Mouse (Mus musculus) embryonic facial prominence, embryonic 15.5 days (tissue): Measurements from ENCODE around the gene Cd200r4. TPM values are rescaled to one million over a fixed set of nuclear protein-coding genes. Genes with fewer than 3 reads are reported as not detected.
"Not testable (repeated sequence)": the region's sequence is repeated elsewhere in the genome, so short reads cannot be mapped to it uniquely, and the experiment has no call there.

Source experiments
- ATAC-seq: fragments of 200-750 bp; cut with Nextera tagmentation; 2 replicates; pipeline ENCODE4 v1.8.0; 2017; ENCODE audit warnings: low read depth, moderate TSS enrichment; ENCODE audit not compliant: insufficient number of reproducible peaks, low FRiP score, low TSS enrichment
- H3K27ac ChIP-seq: fragments of 300-500 bp; sonication (generic); replicated peaks from 2 replicates; pipeline ENCODE4 v1.5.1; 2015; ENCODE audit warnings: mild to moderate bottlenecking, inconsistent platforms
- H3K27me3 ChIP-seq: fragments of 300-500 bp; sonication (generic); 2 replicates; pipeline ENCODE4 v1.6.1; 2015; ENCODE audit warnings: inconsistent platforms
- H3K36me3 ChIP-seq: fragments of 300-500 bp; sonication (generic); 2 replicates; pipeline ENCODE4 v1.6.1; 2015; ENCODE audit warnings: mild to moderate bottlenecking, inconsistent platforms
- H3K4me1 ChIP-seq: fragments of 300-500 bp; sonication (generic); 2 replicates; pipeline ENCODE4 v1.6.1; 2015; ENCODE audit warnings: inconsistent platforms
- H3K4me2 ChIP-seq: fragments of 300-500 bp; sonication (generic); replicated peaks from 2 replicates; pipeline ENCODE4 v1.6.1; 2015; ENCODE audit warnings: mild to moderate bottlenecking, inconsistent platforms
- H3K4me3 ChIP-seq: fragments of 300-500 bp; sonication (generic); replicated peaks from 2 replicates; pipeline ENCODE4 v1.5.1; 2015; ENCODE audit warnings: mild to moderate bottlenecking, inconsistent platforms
- H3K9ac ChIP-seq: fragments of 300-500 bp; sonication (generic); 2 replicates; pipeline ENCODE4 v1.6.1; 2015; ENCODE audit warnings: inconsistent platforms
- H3K9me3 ChIP-seq: fragments of 300-500 bp; sonication (generic); replicated peaks from 2 replicates; pipeline ENCODE4 v1.6.1; 2016; ENCODE audit warnings: inconsistent platforms
- WGBS: fragments of 180-500 bp; shearing (Covaris S2); methylation state at CpG from one replicate; pipeline ENCODE4 v1.1.7; 2015; 5-methylcytosine and 5-hydroxymethylcytosine counted together
- polyA plus RNA-seq: library from polyadenylated mRNA; unstranded; fragments of >200 nt; fragmentation: Nextera tagmentation; extraction: Ambion mirVana; gene quantifications from 2 replicates; pipeline ENCODE4 v1.2.1, GENCODE M21; 2015

Cd200r4 gene
- polyA plus RNA-seq, 1 experiment from 2014 or later = 0.63 TPM

DNA sequence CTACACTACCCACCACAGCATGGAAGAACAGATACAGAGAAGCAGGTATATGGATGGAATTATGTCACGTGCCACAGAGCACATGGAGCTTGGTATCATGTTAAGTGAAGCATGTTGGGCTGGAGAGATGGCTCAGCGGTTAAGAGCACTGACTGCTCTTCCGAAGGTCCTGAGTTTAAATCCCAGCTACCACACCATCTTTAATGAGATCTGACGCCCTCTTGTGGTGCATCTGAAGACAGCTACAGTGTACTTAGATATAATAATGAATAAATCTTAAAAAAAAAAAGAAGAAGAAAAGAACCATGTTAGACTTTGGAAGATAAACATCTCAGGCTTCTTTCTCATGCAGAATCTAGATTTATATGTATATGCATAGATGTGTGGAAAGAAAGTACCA lies 30.8 kb upstream of the Cd200r4 start:
- no peak overlapping the region for H3K9ac ChIP-seq
- no peaks in the 10 kb centered on the region for H3K9me3 ChIP-seq
- WGBS = 69% methylated on average over 4 of the region's 4 CpGs
- H3K27ac ChIP-seq = no peak overlapping the region
- H3K4me2 ChIP-seq = no peak overlapping the region
- ATAC-seq = no peak
- no peaks in the 10 kb centered on the region for H3K27me3 ChIP-seq
- no peaks in the 10 kb centered on the region for H3K4me1 ChIP-seq
- no peak overlapping the region for H3K4me3 ChIP-seq
- H3K36me3 ChIP-seq = no peaks in the 10 kb centered on the region

DNA sequence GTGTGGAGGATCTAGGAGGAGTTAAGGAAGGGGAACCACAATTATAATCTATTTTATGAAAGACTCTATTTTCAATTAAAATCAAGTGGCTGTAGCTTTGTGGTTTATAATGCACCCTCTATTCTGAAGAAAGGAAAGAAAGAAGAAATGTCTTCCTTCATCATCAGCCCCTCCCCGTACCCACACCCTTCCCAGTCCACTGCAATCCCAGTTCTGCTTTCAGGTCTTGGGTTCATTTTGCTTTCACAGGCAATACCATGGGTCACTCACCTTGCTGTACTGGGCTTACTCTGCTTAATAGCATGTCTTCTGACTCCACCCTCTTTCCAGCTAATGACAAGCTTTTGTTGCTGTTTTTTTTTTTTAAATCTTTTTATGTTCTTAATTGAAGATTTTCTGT lies 24.6 kb upstream of the Cd200r4 start:
- H3K4me2 ChIP-seq = no peak overlapping the region
- H3K9ac ChIP-seq = no peak overlapping the region
- no peak for ATAC-seq
- 84% methylated on average over 1 of the region's 1 CpGs for WGBS
- no peak overlapping the region for H3K4me3 ChIP-seq
- no peaks in the 10 kb centered on the region for H3K9me3 ChIP-seq
- H3K27me3 ChIP-seq = no peaks in the 10 kb centered on the region
- no peak overlapping the region for H3K27ac ChIP-seq
- H3K4me1 ChIP-seq = no peaks in the 10 kb centered on the region
- no peaks in the 10 kb centered on the region for H3K36me3 ChIP-seq

DNA sequence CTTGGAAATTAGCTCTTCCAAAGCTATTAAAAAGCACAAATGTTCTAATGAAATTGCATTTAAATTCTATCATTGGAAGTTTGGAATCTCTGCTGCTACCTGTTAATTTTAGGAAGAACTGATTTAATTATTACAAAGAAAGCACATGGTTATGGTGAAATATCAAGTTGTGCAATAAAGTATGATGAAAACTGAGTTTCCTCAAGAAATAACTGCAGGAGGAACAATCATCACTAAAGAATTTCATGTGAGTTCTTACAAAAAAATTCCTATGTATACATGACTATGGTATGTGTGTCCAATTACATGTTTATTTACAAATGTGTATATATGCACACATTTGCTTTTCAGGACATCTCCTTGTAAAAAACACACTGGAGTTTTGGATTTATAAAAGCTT lies 17.1 kb upstream of the Cd200r4 start:
- Histone ChIP-seq H3K4me1 (no peaks in the 10 kb centered on the region), H3K27me3 (no peaks in the 10 kb centered on the region), H3K9me3 (no peaks in the 10 kb centered on the region), H3K27ac (no peak overlapping the region), H3K4me3 (no peak overlapping the region), H3K36me3 (no peaks in the 10 kb centered on the region), H3K9ac (no peak overlapping the region), H3K4me2 (no peak overlapping the region)
- ATAC-seq = no peak

DNA sequence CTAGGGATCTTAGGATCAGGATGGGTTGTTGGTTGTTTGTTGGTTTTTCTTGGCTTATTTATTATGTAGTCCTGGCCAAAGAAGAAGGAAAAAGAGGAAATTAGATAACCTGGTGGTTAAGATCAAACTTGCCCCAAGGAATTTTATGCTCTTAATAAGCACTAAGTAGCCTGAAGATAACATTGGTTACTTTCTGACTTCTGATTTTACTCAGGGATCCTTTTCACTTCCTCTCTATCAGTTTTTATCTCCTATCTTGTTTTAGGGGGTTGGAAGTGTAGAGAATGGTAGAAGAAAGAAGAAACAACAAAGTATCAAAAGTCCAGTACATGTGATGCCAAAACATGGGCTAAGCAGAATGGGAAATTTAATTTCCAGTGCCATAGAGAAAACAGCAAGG lies 5.6 kb upstream of the Cd200r4 start:
- H3K4me2 ChIP-seq = no peak overlapping the region
- no peak for ATAC-seq
- no peak overlapping the region for H3K4me3 ChIP-seq
- H3K4me1 ChIP-seq = no peaks in the 10 kb centered on the region
- H3K9ac ChIP-seq = no peak overlapping the region
- H3K27ac ChIP-seq = no peak overlapping the region
- no peaks in the 10 kb centered on the region for H3K9me3 ChIP-seq
- H3K27me3 ChIP-seq = no peaks in the 10 kb centered on the region
- H3K36me3 ChIP-seq = no peaks in the 10 kb centered on the region

DNA sequence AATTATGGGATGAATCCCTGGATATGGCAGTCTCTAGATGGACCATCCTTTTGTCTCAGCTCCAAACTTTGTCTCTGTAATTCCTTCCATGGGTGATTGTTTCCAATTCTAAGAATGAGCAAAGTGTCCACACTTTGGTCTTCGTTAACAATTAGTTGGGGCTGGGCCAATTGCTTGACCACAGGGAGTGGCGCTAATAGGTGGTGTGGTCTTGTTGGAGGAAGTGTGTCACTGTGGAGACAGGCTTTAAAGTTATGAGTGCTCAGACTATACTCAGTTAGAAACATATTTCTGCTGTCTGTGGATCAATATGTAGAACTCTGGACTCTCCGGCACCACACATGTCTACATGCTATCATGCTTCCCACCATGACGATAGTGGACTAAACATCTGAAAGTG lies 1.3 kb upstream of the Cd200r4 start:
- WGBS = 94% methylated on average over 4 of the region's 4 CpGs
- not testable (repeated sequence) for H3K9me3 ChIP-seq

DNA sequence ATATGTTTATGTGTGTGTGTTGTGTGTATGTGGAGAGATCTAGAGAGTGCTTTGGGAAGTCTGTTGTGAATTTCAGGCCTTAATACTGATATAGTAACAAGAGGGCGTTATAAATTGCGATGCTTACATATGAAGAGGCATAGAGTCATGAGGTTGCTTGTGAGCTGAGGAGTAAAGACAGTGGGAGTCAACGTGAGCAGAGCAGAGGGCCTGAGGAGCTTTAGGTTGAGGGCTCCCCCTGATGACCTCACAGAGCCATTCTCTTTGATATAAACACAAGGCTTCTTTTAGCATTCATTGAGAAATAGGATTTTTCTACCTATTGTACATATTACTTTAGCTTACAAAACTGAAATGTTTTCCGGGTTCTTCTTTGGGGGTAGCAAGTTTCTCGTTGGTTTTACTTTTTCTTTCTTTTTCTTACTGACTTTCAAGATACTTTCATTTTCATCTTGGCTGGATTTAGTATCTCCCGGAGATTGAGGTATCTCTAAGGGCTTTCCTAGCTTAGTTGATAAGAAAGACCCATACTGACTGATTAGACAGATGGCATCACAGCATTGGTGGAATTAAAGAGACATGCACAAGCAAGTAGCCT lies 1.0 kb downstream of the Cd200r4 start:
- H3K9ac ChIP-seq = no peak overlapping the region
- no peaks in the 10 kb centered on the region for H3K9me3 ChIP-seq
- H3K27me3 ChIP-seq = no peaks in the 10 kb centered on the region
- no peak overlapping the region for H3K4me3 ChIP-seq
- 81% methylated on average over 6 of the region's 6 CpGs for WGBS
- no peak overlapping the region for H3K27ac ChIP-seq
- H3K36me3 ChIP-seq = no peaks in the 10 kb centered on the region
- no peak overlapping the region for H3K4me2 ChIP-seq
- H3K4me1 ChIP-seq = no peaks in the 10 kb centered on the region
- ATAC-seq = no peak

More for the DNA sequence above, 1.3 kb upstream of the Cd200r4 start:
- H3K27me3 ChIP-seq, H3K36me3 ChIP-seq, H3K9ac ChIP-seq, ATAC-seq, H3K27ac ChIP-seq, H3K4me3 ChIP-seq, H3K4me2 ChIP-seq, H3K4me1 ChIP-seq: not testable (repeated sequence)

DNA sequence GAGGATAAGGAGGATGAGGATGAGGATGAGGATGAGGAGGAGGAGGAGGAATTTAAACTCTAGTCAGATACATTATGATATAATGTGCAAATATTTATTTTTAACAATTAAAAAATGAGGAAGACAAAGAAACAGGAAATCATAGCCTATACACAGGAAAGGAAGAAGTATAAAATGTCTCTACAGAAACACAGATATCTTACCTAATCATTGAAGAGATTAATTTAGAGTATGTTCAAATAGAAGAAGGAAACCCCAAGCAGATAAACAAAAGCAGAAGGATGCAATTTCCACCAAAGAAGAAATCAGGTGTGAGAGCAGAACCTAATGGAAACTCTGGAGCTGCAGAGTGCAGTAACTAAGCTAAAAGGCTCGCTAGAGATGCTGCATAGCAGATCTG lies 6.5 kb downstream of the Cd200r4 start:
- no peaks in the 10 kb centered on the region for H3K9me3 ChIP-seq
- 42% methylated on average over 1 of the region's 1 CpGs for WGBS

DNA sequence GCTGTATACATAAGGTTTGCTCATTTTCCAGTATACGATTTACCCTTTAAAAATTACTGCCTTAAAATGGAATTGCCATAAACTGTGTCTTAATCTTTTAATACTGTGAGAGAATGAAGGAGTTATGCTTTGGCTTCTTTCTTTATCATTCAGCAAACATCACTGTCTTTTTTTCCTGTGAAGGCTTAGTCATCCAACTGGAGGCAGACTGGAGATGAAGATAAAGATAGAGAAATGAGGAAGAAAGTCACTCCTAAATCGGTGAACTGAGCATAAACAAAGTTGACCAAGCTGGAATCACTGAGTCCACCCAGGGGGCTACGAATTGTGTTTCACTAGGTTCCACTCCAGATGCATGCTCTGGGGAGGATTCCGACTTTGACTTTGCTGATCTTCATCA lies 9.0 kb downstream of the Cd200r4 start:
- no peak for ATAC-seq
- Histone ChIP-seq H3K36me3 (no peaks in the 10 kb centered on the region), H3K4me1 (no peaks in the 10 kb centered on the region), H3K9me3 (no peaks in the 10 kb centered on the region), H3K27me3 (no peaks in the 10 kb centered on the region), H3K4me3 (no peak overlapping the region), H3K27ac (no peak overlapping the region), H3K9ac (no peak overlapping the region), H3K4me2 (no peak overlapping the region)
- WGBS = 81% methylated on average over 4 of the region's 4 CpGs

More for the DNA sequence above, 6.5 kb downstream of the Cd200r4 start:
- no peaks in the 10 kb centered on the region for H3K36me3 ChIP-seq
- H3K4me1 ChIP-seq = no peaks in the 10 kb centered on the region
- H3K4me2 ChIP-seq = no peak overlapping the region
- no peak for ATAC-seq
- H3K27ac ChIP-seq = no peak overlapping the region
- H3K4me3 ChIP-seq = no peak overlapping the region
- no peaks in the 10 kb centered on the region for H3K27me3 ChIP-seq
- no peak overlapping the region for H3K9ac ChIP-seq

DNA sequence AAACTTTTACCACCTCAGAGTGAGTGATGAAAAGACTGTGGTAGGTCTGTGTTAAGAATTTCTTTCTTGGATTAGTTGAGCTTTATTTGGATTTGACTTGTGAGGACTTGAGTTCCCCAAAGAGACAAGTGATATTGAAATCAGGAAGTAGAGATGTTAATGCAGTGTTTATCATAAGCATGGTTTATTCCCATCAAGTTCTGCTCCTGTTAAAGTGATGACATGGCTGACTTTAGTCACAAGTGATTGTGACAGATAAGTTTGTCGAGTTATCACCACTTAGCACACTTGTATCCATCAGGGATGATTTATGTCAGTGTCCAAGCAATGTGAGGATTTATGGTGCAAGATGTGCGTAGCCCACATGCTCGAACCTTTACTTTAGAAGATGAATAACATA lies 20.8 kb downstream of the Cd200r4 start:
- WGBS = 67% methylated on average over 3 of the region's 3 CpGs
- no peak overlapping the region for H3K4me2 ChIP-seq

DNA sequence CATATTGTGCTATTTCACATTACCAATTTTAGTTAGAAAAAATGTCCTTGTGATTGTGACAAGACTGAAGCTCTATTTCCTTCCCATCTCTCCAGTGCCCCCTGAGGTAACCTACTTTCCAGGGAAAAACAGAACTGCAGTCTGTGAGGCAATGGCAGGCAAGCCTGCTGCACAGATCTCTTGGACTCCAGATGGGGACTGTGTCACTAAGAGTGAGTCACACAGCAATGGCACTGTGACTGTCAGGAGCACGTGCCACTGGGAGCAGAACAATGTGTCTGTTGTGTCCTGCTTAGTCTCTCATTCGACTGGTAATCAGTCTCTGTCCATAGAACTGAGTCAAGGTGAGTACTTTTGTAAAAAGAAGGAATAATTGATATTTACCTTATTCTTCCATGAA lies 21.7 kb downstream of the Cd200r4 start:
- not testable (repeated sequence) for ATAC-seq, H3K4me1 ChIP-seq, H3K36me3 ChIP-seq, H3K9ac ChIP-seq, H3K4me3 ChIP-seq, H3K4me2 ChIP-seq, H3K9me3 ChIP-seq, H3K27me3 ChIP-seq, H3K27ac ChIP-seq
- 35% methylated on average over 2 of the region's 2 CpGs for WGBS

More for the DNA sequence above, 20.8 kb downstream of the Cd200r4 start:
- no peaks in the 10 kb centered on the region for H3K36me3 ChIP-seq
- no peak overlapping the region for H3K4me3 ChIP-seq
- H3K9ac ChIP-seq = no peak overlapping the region
- no peak for ATAC-seq
- no peak overlapping the region for H3K27ac ChIP-seq
- no peaks in the 10 kb centered on the region for H3K9me3 ChIP-seq
- no peaks in the 10 kb centered on the region for H3K27me3 ChIP-seq
- H3K4me1 ChIP-seq = no peaks in the 10 kb centered on the region

DNA sequence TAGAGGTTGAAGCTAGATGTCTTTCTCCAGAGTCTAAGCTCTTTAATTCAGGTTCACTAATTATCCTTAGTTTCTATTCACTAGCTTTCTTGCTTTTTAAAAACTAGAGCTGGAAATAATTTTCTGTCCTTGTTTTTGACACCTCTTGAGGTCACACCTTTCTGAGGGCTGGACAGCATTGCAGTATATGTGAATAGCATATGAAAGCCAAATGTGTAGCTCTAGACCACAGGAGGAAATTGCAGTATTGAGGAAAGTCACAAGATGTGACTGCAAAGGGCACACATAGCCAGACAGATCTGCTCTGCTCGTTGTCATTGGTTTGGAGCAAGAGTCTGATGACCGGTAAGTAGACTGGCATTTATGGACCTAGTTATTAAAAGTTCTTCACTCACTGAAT lies 55.3 kb downstream of the Cd200r4 start, which contains the start of gene Cd200r2:
Gene Cd200r2, plus strand, starts transcription at position 301 of the 400 bp plus-strand sequence.
- no peaks in the 10 kb centered on the region for H3K4me1 ChIP-seq
- 86% methylated on average over 2 of the region's 2 CpGs for WGBS
- no peak within 1 kb of the TSS for H3K4me2 ChIP-seq
- H3K27ac ChIP-seq = no peak within 1 kb of the TSS
- no peaks in the 10 kb centered on the region for H3K36me3 ChIP-seq
- no peak within 1 kb of the TSS for H3K4me3 ChIP-seq
- no peak for ATAC-seq
- no peak within 1 kb of the TSS for H3K9ac ChIP-seq
- no peaks in the 10 kb centered on the region for H3K9me3 ChIP-seq
- no peaks in the 10 kb centered on the region for H3K27me3 ChIP-seq

DNA sequence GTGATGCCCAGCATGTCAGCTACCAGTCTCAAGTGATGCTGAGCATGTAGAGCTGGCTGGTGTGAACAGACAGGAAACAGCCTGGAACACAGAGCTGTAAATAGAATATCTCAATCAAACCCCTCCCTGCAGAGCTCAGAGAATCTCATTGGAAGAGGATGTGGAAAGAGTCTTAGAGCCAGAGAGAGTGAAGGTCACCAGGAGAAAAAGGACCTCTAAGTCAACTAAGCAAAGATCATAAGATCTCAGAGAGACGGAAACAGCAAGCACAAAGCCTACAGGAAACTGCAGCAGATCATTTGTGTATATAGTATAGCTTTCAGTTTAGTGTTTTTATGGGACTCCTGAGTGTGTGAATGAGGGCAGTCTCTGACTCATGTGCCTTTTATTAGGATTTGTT lies 63.6 kb downstream of the Cd200r4 start:
- H3K9me3 ChIP-seq = no peaks in the 10 kb centered on the region
- no peak for ATAC-seq
- WGBS = 60% methylated on average over 1 of the region's 1 CpGs

More for the DNA sequence above, 63.6 kb downstream of the Cd200r4 start:
- Histone ChIP-seq H3K4me1 (no peaks in the 10 kb centered on the region), H3K27me3 (no peaks in the 10 kb centered on the region), H3K36me3 (no peaks in the 10 kb centered on the region), H3K4me2 (no peak overlapping the region), H3K4me3 (no peak overlapping the region), H3K27ac (no peak overlapping the region), H3K9ac (no peak overlapping the region)
